Mouse (Mus musculus): Measurements from ENCODE around the gene Ezr. TPM values are rescaled to one million over a fixed set of nuclear protein-coding genes. Genes with fewer than 3 reads are reported as not detected.
A peak's percentile ranks its signal among the peaks of the same experiment; 100 is the strongest.

Ezr gene
- polyA plus RNA-seq, 2 experiments, result 39.2 to 71.3 TPM

DNA sequence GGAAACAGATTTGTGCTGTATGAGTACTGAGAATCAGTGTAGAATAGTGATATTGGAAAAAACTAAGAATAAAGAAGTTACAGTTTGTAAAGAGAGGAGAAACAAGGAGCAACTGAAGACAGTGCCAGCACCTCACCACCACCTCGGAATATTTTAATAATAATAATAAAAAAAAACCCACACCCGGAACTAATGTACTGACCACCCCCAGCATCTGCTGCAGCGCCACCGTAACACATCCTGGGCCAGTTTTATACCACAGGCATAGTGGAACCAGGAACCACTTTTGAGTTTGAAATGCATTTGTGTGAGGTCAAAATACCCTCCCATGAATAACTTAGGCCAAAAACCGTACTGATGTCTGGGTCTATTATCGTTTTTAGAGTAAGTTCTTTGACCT lies 1.3 kb downstream of the Ezr start:
- 57% methylated on average over 6 of the region's 6 CpGs for WGBS
- Histone ChIP-seq H3K9me3 (ENCODE audit: control insufficient read depth, low read length) (no peaks in the 10 kb centered on the region), H3K36me3 (ENCODE audit: control insufficient read depth, insufficient read depth, low read length) (no peaks in the 10 kb centered on the region), H3K27me3 (ENCODE audit: control insufficient read depth, insufficient read depth, low read length) (no peaks in the 10 kb centered on the region), H3K4me1 (ENCODE audit: control insufficient read depth, insufficient read depth, low read length) (peaks cover 16% of the 10 kb centered on the region), H3K4me2 (replicated peaks; ENCODE audit: low read depth, low read length, severe bottlenecking) (peak overlapping the region; percentile 71), H3K4me3 (replicated peaks; ENCODE audit: low read length) (peak overlapping the region; percentile 78), H3K9ac (ENCODE audit: low read depth, low read length, severe bottlenecking) (no peak overlapping the region), H3K27ac (replicated peaks; ENCODE audit: low read depth, low read length) (no peak overlapping the region)
- no peak for TF ChIP-seq POLR2A (IDR thresholded peaks at IDR 0.05; ENCODE audit: borderline replicate concordance, extremely low read depth, insufficient read depth, insufficient read length)
- DNase-seq (ENCODE audit: low spot score) (no peak), ATAC-seq (ENCODE audit: low FRiP score, low read depth) (no peak)

DNA sequence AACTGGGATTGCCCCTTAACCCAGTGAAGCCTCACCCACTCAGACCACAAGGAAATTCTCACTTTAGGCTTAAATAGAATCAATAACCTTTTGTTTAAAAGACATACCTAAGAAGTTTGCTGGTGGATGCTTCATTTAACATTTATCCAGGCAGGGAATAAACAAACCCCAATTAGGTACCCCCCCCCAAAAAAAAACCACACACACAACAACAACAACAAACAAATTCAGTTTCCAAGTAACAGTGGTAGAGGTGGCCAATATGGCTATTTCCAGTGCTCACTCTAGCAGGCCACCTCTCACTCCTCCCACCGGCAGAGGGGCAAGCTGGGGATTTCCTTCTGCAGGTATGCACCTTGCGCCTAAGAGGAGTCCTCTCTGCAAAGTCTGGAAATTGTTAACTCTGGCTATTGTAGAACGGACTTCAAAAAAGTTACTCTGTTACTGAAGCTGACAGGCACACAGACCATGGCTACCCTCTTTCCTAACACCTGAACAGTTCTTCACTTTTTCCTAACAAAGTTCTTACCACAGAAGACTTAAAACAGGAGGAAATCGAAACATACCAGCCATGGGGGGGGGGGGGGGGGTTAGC lies 2.0 kb downstream of the Ezr start:
- Histone ChIP-seq H3K4me1 (ENCODE audit: control insufficient read depth, insufficient read depth, low read length) (peaks cover 16% of the 10 kb centered on the region), H3K9me3 (ENCODE audit: control insufficient read depth, low read length) (no peaks in the 10 kb centered on the region), H3K27ac (replicated peaks; ENCODE audit: low read depth, low read length) (no peak overlapping the region), H3K9ac (ENCODE audit: low read depth, low read length, severe bottlenecking) (no peak overlapping the region), H3K4me2 (replicated peaks; ENCODE audit: low read depth, low read length, severe bottlenecking) (peak overlapping the region; percentile 74), H3K4me3 (replicated peaks; ENCODE audit: low read length) (peak overlapping the region; percentile 78; the same call in 1 of the 2 replicates), H3K27me3 (ENCODE audit: control insufficient read depth, insufficient read depth, low read length) (no peaks in the 10 kb centered on the region), H3K36me3 (ENCODE audit: control insufficient read depth, insufficient read depth, low read length) (no peaks in the 10 kb centered on the region)
- ATAC-seq (ENCODE audit: low FRiP score, low read depth) (no peak), DNase-seq (ENCODE audit: low spot score) (no peak)
- 48% methylated on average over 4 of the region's 4 CpGs for WGBS
- TF ChIP-seq POLR2A (IDR thresholded peaks at IDR 0.05; ENCODE audit: borderline replicate concordance, extremely low read depth, insufficient read depth, insufficient read length), result no peak

DNA sequence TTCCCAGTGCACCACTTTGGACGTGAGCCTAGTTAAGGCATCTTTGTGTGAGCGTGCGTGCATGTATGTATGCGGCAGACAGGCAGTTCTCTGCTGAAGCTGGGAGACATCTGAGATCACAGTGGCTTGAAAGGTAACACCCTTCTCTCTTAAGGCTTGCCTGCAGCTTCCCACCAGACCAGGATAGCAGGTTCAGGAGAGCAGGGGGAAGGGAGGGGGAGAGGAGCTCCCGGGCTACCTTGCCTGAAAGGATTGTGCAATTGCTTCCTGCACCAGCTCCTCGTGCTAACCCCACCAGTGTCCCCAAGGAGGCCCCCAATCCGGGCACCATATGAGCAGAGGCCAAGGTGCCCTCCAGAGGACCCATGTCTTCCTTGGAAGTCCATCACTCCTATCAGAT lies 3.0 kb downstream of the Ezr start:
- Histone ChIP-seq H3K4me3 (replicated peaks; ENCODE audit: low read length) (peak overlapping the region; percentile 42; the same call in 1 of the 2 replicates), H3K4me2 (replicated peaks; ENCODE audit: low read depth, low read length, severe bottlenecking) (peak overlapping the region; percentile 74), H3K9ac (ENCODE audit: low read depth, low read length, severe bottlenecking) (no peak overlapping the region; the same call in 1 of the 2 replicates), H3K36me3 (ENCODE audit: control insufficient read depth, insufficient read depth, low read length) (no peaks in the 10 kb centered on the region), H3K27ac (replicated peaks; ENCODE audit: low read depth, low read length) (no peak overlapping the region), H3K9me3 (ENCODE audit: control insufficient read depth, low read length) (no peaks in the 10 kb centered on the region), H3K27me3 (ENCODE audit: control insufficient read depth, insufficient read depth, low read length) (no peaks in the 10 kb centered on the region), H3K4me1 (ENCODE audit: control insufficient read depth, insufficient read depth, low read length) (peaks cover 16% of the 10 kb centered on the region)
- ATAC-seq (ENCODE audit: low FRiP score, low read depth) (no peak), DNase-seq (ENCODE audit: low spot score) (no peak)
- no peak for TF ChIP-seq POLR2A (IDR thresholded peaks at IDR 0.05; ENCODE audit: borderline replicate concordance, extremely low read depth, insufficient read depth, insufficient read length)
- 16% methylated on average over 7 of the region's 7 CpGs for WGBS

DNA sequence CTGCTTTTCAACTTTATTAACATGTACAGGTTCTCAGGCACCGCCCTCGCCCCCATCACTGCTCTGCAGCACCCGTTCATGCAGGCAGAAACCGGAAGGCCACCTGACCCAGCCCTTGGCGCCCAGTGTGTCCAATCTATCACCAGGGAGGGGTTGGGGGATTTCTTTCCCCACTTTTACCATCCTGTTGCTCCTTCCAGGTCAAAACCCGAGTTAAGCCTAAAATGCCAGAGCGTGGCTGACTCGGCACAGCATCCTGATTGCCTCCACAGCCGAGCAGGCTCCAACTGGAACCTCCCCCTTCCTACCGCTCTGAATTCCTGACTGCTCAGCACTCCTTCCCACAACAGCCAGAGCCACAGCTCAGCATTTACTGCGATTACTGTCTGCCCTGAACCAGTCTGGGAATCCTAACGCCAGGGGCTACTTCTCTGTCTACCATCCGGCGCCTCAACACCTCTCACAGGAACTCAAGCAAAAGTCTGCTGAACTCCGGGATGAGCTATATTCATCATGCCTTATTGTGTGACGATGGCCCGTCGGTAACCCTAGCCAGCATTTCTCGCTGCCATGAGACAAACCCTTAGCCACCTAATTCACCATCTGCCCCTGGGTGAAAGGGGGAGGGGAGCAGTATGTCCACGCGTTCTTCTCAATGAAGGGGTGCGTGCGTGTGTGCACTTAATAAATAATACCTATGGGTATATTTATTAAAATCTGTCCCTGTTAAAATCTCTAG lies 3.6 kb downstream of the Ezr start:
- peak overlapping the region; percentile 44 for H3K9ac ChIP-seq (ENCODE audit: low read depth, low read length, severe bottlenecking)
- H3K4me3 ChIP-seq (replicated peaks; ENCODE audit: low read length), result peak overlapping the region; percentile 42
- H3K36me3 ChIP-seq (ENCODE audit: control insufficient read depth, insufficient read depth, low read length), result no peaks in the 10 kb centered on the region
- no peaks in the 10 kb centered on the region for H3K27me3 ChIP-seq (ENCODE audit: control insufficient read depth, insufficient read depth, low read length)
- peak; percentile 26; the same call in 1 of the 2 replicates for TF ChIP-seq POLR2A (IDR thresholded peaks at IDR 0.05; ENCODE audit: borderline replicate concordance, extremely low read depth, insufficient read depth, insufficient read length)
- H3K9me3 ChIP-seq (ENCODE audit: control insufficient read depth, low read length), result no peaks in the 10 kb centered on the region
- peak overlapping the region; percentile 16 for H3K27ac ChIP-seq (replicated peaks; ENCODE audit: low read depth, low read length)
- 4% methylated on average over 23 of the region's 23 CpGs for WGBS
- H3K4me1 ChIP-seq (ENCODE audit: control insufficient read depth, insufficient read depth, low read length), result peaks cover 16% of the 10 kb centered on the region
- DNase-seq (ENCODE audit: low spot score), result peak; percentile 72
- H3K4me2 ChIP-seq (replicated peaks; ENCODE audit: low read depth, low read length, severe bottlenecking), result peak overlapping the region; percentile 74
- peak; percentile 64 for ATAC-seq (ENCODE audit: low FRiP score, low read depth)

DNA sequence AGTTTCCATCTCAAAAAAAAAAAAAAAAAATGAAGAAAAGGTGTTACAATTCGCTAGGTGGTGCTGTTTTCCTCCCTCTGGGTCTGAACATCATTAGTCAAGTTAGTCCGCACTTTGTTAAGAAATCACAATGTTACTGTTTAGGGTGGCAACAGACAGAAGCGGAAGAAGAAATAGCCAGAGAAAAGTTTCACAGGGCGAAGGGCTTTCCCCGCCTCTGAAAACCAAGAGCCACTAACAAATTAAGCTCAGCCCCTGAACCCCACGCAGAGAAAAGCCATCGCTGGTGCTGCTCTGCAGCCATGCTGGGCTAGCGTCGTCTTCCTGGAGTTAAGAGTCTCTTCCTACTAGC lies 4.3 kb downstream of the Ezr start:
- 2% methylated on average over 9 of the region's 9 CpGs for WGBS
- H3K4me2 ChIP-seq (replicated peaks; ENCODE audit: low read depth, low read length, severe bottlenecking), result peak overlapping the region; percentile 74
- H3K27me3 ChIP-seq (ENCODE audit: control insufficient read depth, insufficient read depth, low read length), result no peaks in the 10 kb centered on the region
- no peak for TF ChIP-seq POLR2A (IDR thresholded peaks at IDR 0.05; ENCODE audit: borderline replicate concordance, extremely low read depth, insufficient read depth, insufficient read length)
- DNase-seq (ENCODE audit: low spot score) (peak; percentile 63), ATAC-seq (ENCODE audit: low FRiP score, low read depth) (peak; percentile 11; the same call in 1 of the 2 replicates)
- peak overlapping the region; percentile 44; the same call in 1 of the 2 replicates for H3K9ac ChIP-seq (ENCODE audit: low read depth, low read length, severe bottlenecking)
- H3K27ac ChIP-seq (replicated peaks; ENCODE audit: low read depth, low read length), result peak overlapping the region; percentile 16
- H3K9me3 ChIP-seq (ENCODE audit: control insufficient read depth, low read length), result no peaks in the 10 kb centered on the region
- H3K4me3 ChIP-seq (replicated peaks; ENCODE audit: low read length), result peak overlapping the region; percentile 42
- H3K36me3 ChIP-seq (ENCODE audit: control insufficient read depth, insufficient read depth, low read length), result no peaks in the 10 kb centered on the region
- H3K4me1 ChIP-seq (ENCODE audit: control insufficient read depth, insufficient read depth, low read length), result peaks cover 16% of the 10 kb centered on the region

Data from limb, embryonic 14.5 days (tissue).